Mouse (Mus musculus): ENCODE measurements around the gene Klc3. TPM values are rescaled to one million over a fixed set of nuclear protein-coding genes. Genes with fewer than 3 reads are reported as not detected.

The Klc3 gene
- polyA plus RNA-seq (2014; fragmentation: Nextera tagmentation; extraction: Ambion mirVana): 6.0 and 8.9 TPM in 2 replicates

- Histone ChIP-seq H3K9me3 (ENCODE audit: control insufficient read depth, low read depth, low read length) (no peaks in the 10 kb centered on the region), H3K36me3 (ENCODE audit: control insufficient read depth, insufficient read depth, low read length) (no peaks in the 10 kb centered on the region), H3K27ac (ENCODE audit: low read length) (no peak within 1 kb of the TSS), H3K4me2 (replicated peaks; ENCODE audit: low read depth, low read length) (peak within 1 kb of the TSS; percentile 77), H3K9ac (replicated peaks; ENCODE audit: low read depth, low read length) (peak within 1 kb of the TSS; percentile 41), H3K4me3 (ENCODE audit: low read depth, low read length) (peak within 1 kb of the TSS; percentile 56), H3K4me1 (ENCODE audit: control insufficient read depth, insufficient read depth, low read length) (0 out of 2 replicates have a peak, but pooled peaks cover 6% of the 10 kb centered on the region), H3K27me3 (ENCODE audit: control insufficient read depth, insufficient read depth, low read length) (0 out of 2 replicates have a peak, but pooled peaks cover 4% of the 10 kb centered on the region)
- peak; percentile 80 for ATAC-seq (ENCODE audit: insufficient number of reproducible peaks, insufficient read depth, low FRiP score, low read depth)
- 1% methylated on average over 53 of the region's 62 CpGs for WGBS
Measured at GRCm38 (mm10) chr7:19403731-19404296, at the start of gene Klc3. Gene Klc3, minus strand, starts transcription at chr7:19404104.

DNA sequence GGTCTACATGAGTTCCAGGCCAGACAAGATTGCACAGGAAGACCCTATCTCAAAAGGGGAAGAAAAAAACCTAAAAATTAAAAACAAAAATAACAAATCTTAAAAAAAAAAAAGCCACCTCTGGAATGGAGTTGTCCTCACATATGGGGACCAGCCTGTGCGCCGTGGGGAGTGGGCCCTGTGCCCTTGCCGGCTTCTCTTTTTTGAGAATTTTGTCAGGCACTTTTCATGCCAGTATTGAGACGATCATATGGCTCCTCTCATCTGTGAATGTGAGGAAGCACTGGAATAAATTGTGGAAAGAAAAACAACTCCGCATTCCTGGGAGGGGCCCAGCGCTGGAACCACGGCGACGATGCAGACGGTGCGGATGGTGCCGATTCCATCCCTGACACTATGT lies 45.3 kb upstream of the Klc3 start:
- Histone ChIP-seq H3K9me3 (ENCODE audit: control insufficient read depth, low read depth, low read length) (no peaks in the 10 kb centered on the region), H3K9ac (replicated peaks; ENCODE audit: low read depth, low read length) (no peak overlapping the region), H3K27ac (ENCODE audit: low read length) (no peak overlapping the region), H3K27me3 (ENCODE audit: control insufficient read depth, insufficient read depth, low read length) (no peaks in the 10 kb centered on the region), H3K4me2 (replicated peaks; ENCODE audit: low read depth, low read length) (no peak overlapping the region), H3K4me1 (ENCODE audit: control insufficient read depth, insufficient read depth, low read length) (no peaks in the 10 kb centered on the region), H3K36me3 (ENCODE audit: control insufficient read depth, insufficient read depth, low read length) (peaks cover 31% of the 10 kb centered on the region; the same call in 1 of the 2 replicates), H3K4me3 (ENCODE audit: low read depth, low read length) (no peak overlapping the region)
- no peak for ATAC-seq (ENCODE audit: insufficient number of reproducible peaks, insufficient read depth, low FRiP score, low read depth)
- 86% methylated on average over 12 of the region's 12 CpGs for WGBS

- H3K9ac ChIP-seq (replicated peaks; ENCODE audit: low read depth, low read length): no peak overlapping the region
- H3K4me1 ChIP-seq (ENCODE audit: control insufficient read depth, insufficient read depth, low read length): 0 out of 2 replicates have a peak, but pooled peaks cover 4% of the 10 kb centered on the region
- ATAC-seq (ENCODE audit: insufficient number of reproducible peaks, insufficient read depth, low FRiP score, low read depth): no peak
- H3K4me3 ChIP-seq (ENCODE audit: low read depth, low read length): no peak overlapping the region
- H3K27ac ChIP-seq (ENCODE audit: low read length): no peak overlapping the region
- H3K36me3 ChIP-seq (ENCODE audit: control insufficient read depth, insufficient read depth, low read length): peaks cover 36% of the 10 kb centered on the region
- no peaks in the 10 kb centered on the region for H3K27me3 ChIP-seq (ENCODE audit: control insufficient read depth, insufficient read depth, low read length)
- no peak overlapping the region for H3K4me2 ChIP-seq (replicated peaks; ENCODE audit: low read depth, low read length)
- WGBS: 91% methylated on average over 16 of the region's 16 CpGs
- no peaks in the 10 kb centered on the region for H3K9me3 ChIP-seq (ENCODE audit: control insufficient read depth, low read depth, low read length)
Measured at GRCm38 (mm10) chr7:19447689-19448088, 43.8 kb upstream of the Klc3 start.

GRCm38 (mm10) chr7:19444801-19445200 lies 40.9 kb upstream of the Klc3 start:
- 77% methylated on average over 12 of the region's 12 CpGs for WGBS
- H3K4me3 ChIP-seq (ENCODE audit: low read depth, low read length): no peak overlapping the region
- ATAC-seq (ENCODE audit: insufficient number of reproducible peaks, insufficient read depth, low FRiP score, low read depth): no peak; the same call in 1 of the 2 replicates

DNA sequence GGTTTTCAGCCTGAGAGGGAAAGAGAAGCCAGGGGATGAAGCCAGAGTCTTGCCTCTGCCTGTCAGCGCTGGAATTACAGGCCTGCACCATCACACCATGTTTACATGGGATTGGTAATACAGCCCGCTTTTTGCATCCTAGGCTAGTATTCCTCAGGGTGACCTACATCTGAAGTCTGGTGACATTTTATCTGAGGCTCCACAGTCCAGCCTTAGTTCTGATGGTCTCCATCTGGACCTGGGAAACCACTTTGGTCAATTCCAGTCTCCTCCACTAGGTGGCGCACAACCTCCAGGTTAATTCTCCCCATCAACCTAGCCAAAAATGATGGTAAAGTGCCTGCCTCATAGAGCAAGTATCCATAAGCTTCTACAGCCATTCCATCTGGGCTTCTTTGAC lies 39.4 kb upstream of the Klc3 start:
- H3K4me3 ChIP-seq (ENCODE audit: low read depth, low read length): no peak overlapping the region
- WGBS: 34% methylated on average over 3 of the region's 3 CpGs
- H3K4me1 ChIP-seq (ENCODE audit: control insufficient read depth, insufficient read depth, low read length): 0 out of 2 replicates have a peak, but pooled peaks cover 4% of the 10 kb centered on the region
- H3K27ac ChIP-seq (ENCODE audit: low read length): no peak overlapping the region
- H3K4me2 ChIP-seq (replicated peaks; ENCODE audit: low read depth, low read length): no peak overlapping the region
- H3K27me3 ChIP-seq (ENCODE audit: control insufficient read depth, insufficient read depth, low read length): no peaks in the 10 kb centered on the region
- H3K36me3 ChIP-seq (ENCODE audit: control insufficient read depth, insufficient read depth, low read length): peaks cover 52% of the 10 kb centered on the region
- no peaks in the 10 kb centered on the region for H3K9me3 ChIP-seq (ENCODE audit: control insufficient read depth, low read depth, low read length)
- ATAC-seq (ENCODE audit: insufficient number of reproducible peaks, insufficient read depth, low FRiP score, low read depth): peak; percentile 42; the same call in 1 of the 2 replicates
- no peak overlapping the region for H3K9ac ChIP-seq (replicated peaks; ENCODE audit: low read depth, low read length)

More at GRCm38 (mm10) chr7:19444801-19445200, 40.9 kb upstream of the Klc3 start:
- H3K27me3 ChIP-seq (ENCODE audit: control insufficient read depth, insufficient read depth, low read length): no peaks in the 10 kb centered on the region
- no peak overlapping the region for H3K9ac ChIP-seq (replicated peaks; ENCODE audit: low read depth, low read length)
- H3K27ac ChIP-seq (ENCODE audit: low read length): no peak overlapping the region
- H3K36me3 ChIP-seq (ENCODE audit: control insufficient read depth, insufficient read depth, low read length): peaks cover 56% of the 10 kb centered on the region
- 0 out of 2 replicates have a peak, but pooled peaks cover 4% of the 10 kb centered on the region for H3K4me1 ChIP-seq (ENCODE audit: control insufficient read depth, insufficient read depth, low read length)
- H3K4me2 ChIP-seq (replicated peaks; ENCODE audit: low read depth, low read length): no peak overlapping the region
- no peaks in the 10 kb centered on the region for H3K9me3 ChIP-seq (ENCODE audit: control insufficient read depth, low read depth, low read length)

- Histone ChIP-seq H3K9ac (replicated peaks; ENCODE audit: low read depth, low read length) (no peak overlapping the region), H3K27ac (ENCODE audit: low read length) (no peak overlapping the region), H3K4me1 (ENCODE audit: control insufficient read depth, insufficient read depth, low read length) (0 out of 2 replicates have a peak, but pooled peaks cover 4% of the 10 kb centered on the region), H3K9me3 (ENCODE audit: control insufficient read depth, low read depth, low read length) (no peaks in the 10 kb centered on the region), H3K4me2 (replicated peaks; ENCODE audit: low read depth, low read length) (no peak overlapping the region), H3K36me3 (ENCODE audit: control insufficient read depth, insufficient read depth, low read length) (peaks cover 56% of the 10 kb centered on the region), H3K27me3 (ENCODE audit: control insufficient read depth, insufficient read depth, low read length) (no peaks in the 10 kb centered on the region), H3K4me3 (ENCODE audit: low read depth, low read length) (no peak overlapping the region)
- WGBS: 81% methylated on average over 9 of the region's 9 CpGs
- ATAC-seq (ENCODE audit: insufficient number of reproducible peaks, insufficient read depth, low FRiP score, low read depth): no peak
Measured at GRCm38 (mm10) chr7:19441448-19442091, 37.7 kb upstream of the Klc3 start.

- no peaks in the 10 kb centered on the region for H3K27me3 ChIP-seq (ENCODE audit: control insufficient read depth, insufficient read depth, low read length)
- no peak overlapping the region for H3K4me2 ChIP-seq (replicated peaks; ENCODE audit: low read depth, low read length)
- H3K9ac ChIP-seq (replicated peaks; ENCODE audit: low read depth, low read length): no peak overlapping the region
- no peaks in the 10 kb centered on the region; the same call in 1 of the 2 replicates for H3K9me3 ChIP-seq (ENCODE audit: control insufficient read depth, low read depth, low read length)
- peaks cover 81% of the 10 kb centered on the region for H3K36me3 ChIP-seq (ENCODE audit: control insufficient read depth, insufficient read depth, low read length)
- no peak for ATAC-seq (ENCODE audit: insufficient number of reproducible peaks, insufficient read depth, low FRiP score, low read depth)
- H3K4me3 ChIP-seq (ENCODE audit: low read depth, low read length): no peak overlapping the region
- H3K4me1 ChIP-seq (ENCODE audit: control insufficient read depth, insufficient read depth, low read length): no peaks in the 10 kb centered on the region
- WGBS: 88% methylated on average over 9 of the region's 9 CpGs
- no peak overlapping the region for H3K27ac ChIP-seq (ENCODE audit: low read length)
Measured at GRCm38 (mm10) chr7:19437048-19437447, 33.1 kb upstream of the Klc3 start.

- 88% methylated on average over 2 of the region's 2 CpGs for WGBS
- ATAC-seq (ENCODE audit: insufficient number of reproducible peaks, insufficient read depth, low FRiP score, low read depth): no peak
- H3K4me1 ChIP-seq (ENCODE audit: control insufficient read depth, insufficient read depth, low read length): no peaks in the 10 kb centered on the region
- H3K9me3 ChIP-seq (ENCODE audit: control insufficient read depth, low read depth, low read length): no peaks in the 10 kb centered on the region; the same call in 1 of the 2 replicates
- no peak overlapping the region for H3K9ac ChIP-seq (replicated peaks; ENCODE audit: low read depth, low read length)
- no peak overlapping the region for H3K27ac ChIP-seq (ENCODE audit: low read length)
- no peak overlapping the region for H3K4me2 ChIP-seq (replicated peaks; ENCODE audit: low read depth, low read length)
- peaks cover 81% of the 10 kb centered on the region for H3K36me3 ChIP-seq (ENCODE audit: control insufficient read depth, insufficient read depth, low read length)
- no peaks in the 10 kb centered on the region for H3K27me3 ChIP-seq (ENCODE audit: control insufficient read depth, insufficient read depth, low read length)
- no peak overlapping the region for H3K4me3 ChIP-seq (ENCODE audit: low read depth, low read length)
Measured at GRCm38 (mm10) chr7:19436276-19436675, 32.4 kb upstream of the Klc3 start.
